28 mouse cellular contexts compared by ENCODE assay signal in genomic region chr11:35491701-35492100, GRCm38 (mm10).
A peak's percentile ranks its signal among the peaks of the same experiment; 100 is the strongest.
DNase-seq lines count a peak whose midpoint lies in the region; ATAC-seq and TF ChIP-seq lines count a peak whose summit lies in the region.
"Had no signal": no experiment of that assay in that cellular context is flagged by ENCODE, and none has a peak within 500 bp of the region (broad histone marks: within the 10 kb centered on the region; RNA-seq: fewer than 3 reads in every experiment).

No protein-coding gene starts in this region.

- peaks cover 3% of the 10 kb centered on the region; the same call in 1 of the 2 replicates for H3K4me1 ChIP-seq in forebrain, embryonic 14.5 days (ENCODE audit: control insufficient read depth, insufficient read depth, low read length)
- H3K4me1 ChIP-seq in forebrain, embryonic 11.5 days (replicated peaks; ENCODE audit: control insufficient read depth, insufficient read depth, low read length) = peaks cover 2% of the 10 kb centered on the region; the same call in 1 of the 2 replicates
- peaks cover 9% of the 10 kb centered on the region; the same call in 1 of the 2 replicates for H3K4me1 ChIP-seq in neural tube, embryonic 13.5 days (replicated peaks)
- H3K4me1 ChIP-seq in neural tube, embryonic 15.5 days = peaks cover 6% of the 10 kb centered on the region
- peaks cover 9% of the 10 kb centered on the region; the same call in 1 of the 2 replicates for H3K4me1 ChIP-seq in limb, embryonic 14.5 days (ENCODE audit: control insufficient read depth, insufficient read depth, low read length)
- H3K4me1 ChIP-seq in hindbrain, postnatal 0 days (ENCODE audit: insufficient read depth, low read length) = no peaks in the 10 kb centered on the region

- no peak overlapping the region for H3K27ac ChIP-seq in forebrain, embryonic 14.5 days (ENCODE audit: low read depth, low read length)
- no peak overlapping the region for H3K27ac ChIP-seq in forebrain, embryonic 11.5 days (ENCODE audit: low read depth, low read length)
- no peak overlapping the region for H3K27ac ChIP-seq in neural tube, embryonic 13.5 days (replicated peaks)
- H3K27ac ChIP-seq in neural tube, embryonic 15.5 days (replicated peaks) = no peak overlapping the region
- no peak overlapping the region for H3K27ac ChIP-seq in limb, embryonic 14.5 days (replicated peaks; ENCODE audit: low read depth, low read length)
- H3K27ac ChIP-seq in hindbrain, postnatal 0 days = no peak overlapping the region
- H3K27ac ChIP-seq: embryonic facial prominence, embryonic 10.5 days; embryonic facial prominence, embryonic 13.5 days; forebrain, embryonic 13.5 days; gastrocnemius, adult 2 months; hindbrain, embryonic 13.5 days had no signal

- H3K36me3 ChIP-seq in forebrain, embryonic 14.5 days (ENCODE audit: control insufficient read depth, insufficient read depth, low read length) = no peaks in the 10 kb centered on the region
- no peaks in the 10 kb centered on the region for H3K36me3 ChIP-seq in forebrain, embryonic 11.5 days (ENCODE audit: control insufficient read depth, insufficient read depth, low read length)
- no peaks in the 10 kb centered on the region for H3K36me3 ChIP-seq in neural tube, embryonic 13.5 days
- no peaks in the 10 kb centered on the region for H3K36me3 ChIP-seq in neural tube, embryonic 15.5 days
- no peaks in the 10 kb centered on the region for H3K36me3 ChIP-seq in limb, embryonic 14.5 days (ENCODE audit: control insufficient read depth, insufficient read depth, low read length)
- no peaks in the 10 kb centered on the region for H3K36me3 ChIP-seq in hindbrain, postnatal 0 days (ENCODE audit: insufficient read depth, low read length)
- H3K36me3 ChIP-seq: embryonic facial prominence, embryonic 10.5 days; embryonic facial prominence, embryonic 13.5 days; hindbrain, embryonic 10.5 days; hindbrain, embryonic 13.5 days had no signal

- no peak overlapping the region for H3K4me2 ChIP-seq in forebrain, embryonic 14.5 days (ENCODE audit: low read length)
- H3K4me2 ChIP-seq in forebrain, embryonic 11.5 days (ENCODE audit: low read depth, low read length, severe bottlenecking) = no peak overlapping the region
- no peak overlapping the region for H3K4me2 ChIP-seq in neural tube, embryonic 13.5 days
- H3K4me2 ChIP-seq in neural tube, embryonic 15.5 days = no peak overlapping the region
- no peak overlapping the region for H3K4me2 ChIP-seq in limb, embryonic 14.5 days (replicated peaks; ENCODE audit: low read depth, low read length, severe bottlenecking)
- no peak overlapping the region for H3K4me2 ChIP-seq in hindbrain, postnatal 0 days (ENCODE audit: low read depth, low read length)
- H3K4me2 ChIP-seq: embryonic facial prominence, embryonic 13.5 days; forebrain, embryonic 13.5 days; heart, embryonic 11.5 days; hindbrain, embryonic 13.5 days had no signal

- H3K27me3 ChIP-seq in forebrain, embryonic 14.5 days (replicated peaks; ENCODE audit: control insufficient read depth, insufficient read depth, low read length) = 0 out of 2 replicates have a peak, but pooled peaks cover 17% of the 10 kb centered on the region
- H3K27me3 ChIP-seq in forebrain, embryonic 11.5 days (ENCODE audit: control insufficient read depth, insufficient read depth, low read length) = no peaks in the 10 kb centered on the region; the same call in 1 of the 2 replicates
- peaks cover 26% of the 10 kb centered on the region for H3K27me3 ChIP-seq in neural tube, embryonic 13.5 days
- peaks cover 11% of the 10 kb centered on the region; the same call in 1 of the 2 replicates for H3K27me3 ChIP-seq in neural tube, embryonic 15.5 days (replicated peaks)
- H3K27me3 ChIP-seq in limb, embryonic 14.5 days (ENCODE audit: control insufficient read depth, insufficient read depth, low read length) = no peaks in the 10 kb centered on the region
- H3K27me3 ChIP-seq in hindbrain, postnatal 0 days (ENCODE audit: insufficient read depth, low read length) = no peaks in the 10 kb centered on the region
- H3K27me3 ChIP-seq: embryonic facial prominence, embryonic 13.5 days had no signal

- 51% methylated on average over 5 of the region's 5 CpGs for WGBS in forebrain, embryonic 14.5 days
- WGBS in forebrain, embryonic 11.5 days = 81% methylated on average over 5 of the region's 5 CpGs
- WGBS in neural tube, embryonic 13.5 days = 46% methylated on average over 5 of the region's 5 CpGs
- WGBS in neural tube, embryonic 15.5 days = 35% methylated on average over 5 of the region's 5 CpGs
- 33% methylated on average over 5 of the region's 5 CpGs for WGBS in limb, embryonic 14.5 days
- 40% methylated on average over 5 of the region's 5 CpGs for WGBS in hindbrain, postnatal 0 days

- DNase-seq in forebrain, embryonic 14.5 days (ENCODE audit: low spot score) = peak; percentile 42
- DNase-seq in forebrain, embryonic 11.5 days (ENCODE audit: low spot score) = no peak
- DNase-seq in MN1 (ENCODE audit: low spot score) = peak; percentile 72
- peak; percentile 56 for DNase-seq in limb, embryonic 14.5 days (ENCODE audit: low spot score)
- DNase-seq in hindbrain, postnatal 0 days (ENCODE audit: low spot score) = no peak
- DNase-seq: adrenal gland, adult 8-10 months; adrenal gland, postnatal 25 days; cerebellum, adult 18-20 months; cerebellum, adult 9-10 months; cerebellum, postnatal 14 days; forebrain, postnatal 0 days; gastrocnemius, adult 2 months; gastrocnemius, postnatal 14 days; heart, adult 11 months; heart, postnatal 36 days had no signal

- no peak overlapping the region for H3K9ac ChIP-seq in forebrain, embryonic 14.5 days (ENCODE audit: low read length)
- H3K9ac ChIP-seq in forebrain, embryonic 11.5 days (ENCODE audit: low read length) = no peak overlapping the region
- H3K9ac ChIP-seq in neural tube, embryonic 13.5 days = no peak overlapping the region
- no peak overlapping the region for H3K9ac ChIP-seq in neural tube, embryonic 15.5 days (replicated peaks)
- no peak overlapping the region for H3K9ac ChIP-seq in limb, embryonic 14.5 days (ENCODE audit: low read depth, low read length, severe bottlenecking)
- no peak overlapping the region for H3K9ac ChIP-seq in hindbrain, postnatal 0 days (replicated peaks; ENCODE audit: low read length)
- H3K9ac ChIP-seq: embryonic facial prominence, embryonic 13.5 days; forebrain, embryonic 13.5 days; forebrain, postnatal 0 days; hindbrain, embryonic 13.5 days had no signal

- H3K9me3 ChIP-seq in forebrain, embryonic 14.5 days (replicated peaks; ENCODE audit: control insufficient read depth, low read length) = no peaks in the 10 kb centered on the region
- no peaks in the 10 kb centered on the region for H3K9me3 ChIP-seq in forebrain, embryonic 11.5 days (ENCODE audit: control insufficient read depth, low read length)
- H3K9me3 ChIP-seq in neural tube, embryonic 13.5 days = no peaks in the 10 kb centered on the region
- no peaks in the 10 kb centered on the region for H3K9me3 ChIP-seq in neural tube, embryonic 15.5 days (replicated peaks)
- no peaks in the 10 kb centered on the region for H3K9me3 ChIP-seq in limb, embryonic 14.5 days (ENCODE audit: control insufficient read depth, low read length)
- H3K9me3 ChIP-seq in hindbrain, postnatal 0 days (ENCODE audit: low read length) = no peaks in the 10 kb centered on the region
- H3K9me3 ChIP-seq: embryonic facial prominence, embryonic 10.5 days; embryonic facial prominence, embryonic 13.5 days; forebrain, embryonic 13.5 days; hindbrain, embryonic 10.5 days; hindbrain, embryonic 13.5 days had no signal

- no peak overlapping the region for H3K4me3 ChIP-seq in forebrain, embryonic 14.5 days (ENCODE audit: low read depth, low read length)
- H3K4me3 ChIP-seq in forebrain, embryonic 11.5 days (ENCODE audit: low read depth, low read length) = no peak overlapping the region
- no peak overlapping the region for H3K4me3 ChIP-seq in neural tube, embryonic 13.5 days
- no peak overlapping the region for H3K4me3 ChIP-seq in neural tube, embryonic 15.5 days (replicated peaks)
- H3K4me3 ChIP-seq in limb, embryonic 14.5 days (replicated peaks; ENCODE audit: low read length) = no peak overlapping the region
- no peak overlapping the region for H3K4me3 ChIP-seq in hindbrain, postnatal 0 days (ENCODE audit: low read length)
- H3K4me3 ChIP-seq: embryonic facial prominence, embryonic 10.5 days; embryonic facial prominence, embryonic 13.5 days; erythroblast, embryonic 14.5 days; forebrain, embryonic 13.5 days; gastrocnemius, adult 2 months; hindbrain, embryonic 10.5 days; hindbrain, embryonic 13.5 days had no signal

- no peak for TF ChIP-seq POLR2A in limb, embryonic 14.5 days (IDR thresholded peaks at IDR 0.05; ENCODE audit: borderline replicate concordance, extremely low read depth, insufficient read depth, insufficient read length)

- no peak for TF ChIP-seq CTCF in hindbrain, postnatal 0 days (IDR thresholded peaks at IDR 0.05; ENCODE audit: low read depth)

- ATAC-seq in forebrain, embryonic 14.5 days = no peak
- ATAC-seq in forebrain, embryonic 11.5 days (replicated peaks; ENCODE audit: low FRiP score) = no peak
- ATAC-seq in neural tube, embryonic 13.5 days (ENCODE audit: low read depth) = peak; percentile 75; the same call in 1 of the 2 replicates
- ATAC-seq in neural tube, embryonic 15.5 days (ENCODE audit: low FRiP score) = no peak
- ATAC-seq in limb, embryonic 14.5 days (ENCODE audit: low FRiP score, low read depth) = no peak
- ATAC-seq in hindbrain, postnatal 0 days = no peak
- ATAC-seq: activated CD4-positive, CD25-positive, alpha-beta regulatory T cell, adult 4 months; CD4-positive, CD25-positive, alpha-beta regulatory T cell, adult 4 months; forebrain, embryonic 13.5 days; forebrain, postnatal 0 days; hindbrain, embryonic 16.5 days; inflammation-experienced regulatory T-cells, adult 6 months had no signal

Comparison
In these comparisons a context has a peak if more than half of its experiments do, and no peak if none do; other contexts are left out.
1. DNase-seq: peak in forebrain, embryonic 14.5 days (single experiment), MN1 (single experiment) and limb, embryonic 14.5 days (single experiment); none in forebrain, embryonic 11.5 days (single experiment) and hindbrain, postnatal 0 days (single experiment).